32 mouse cellular contexts compared by ENCODE assay signal in genomic region chr13:41611046-41611445, GRCm38 (mm10).
"Had no signal": no experiment of that assay in that cellular context is flagged by ENCODE, and none has a peak within 500 bp of the region (broad histone marks: within the 10 kb centered on the region; RNA-seq: fewer than 3 reads in every experiment).

No protein-coding gene starts in this region.

- DNase-seq: left cerebral cortex, postnatal 4 days; liver; liver, embryonic 13.5 days; lung, adult 18-20 months; lung, adult 2 months; lung, embryonic 14.5 days; lung, postnatal 10 days; lung, postnatal 14 days; lung, postnatal 36 days; lung, postnatal 4 days; midbrain, embryonic 14.5 days had no signal

- H3K9me3 ChIP-seq: limb, embryonic 10.5 days; limb, embryonic 12.5 days; limb, embryonic 13.5 days; limb, embryonic 15.5 days; liver, embryonic 12.5 days; liver, embryonic 13.5 days; liver, embryonic 15.5 days; lung, embryonic 15.5 days; megakaryocyte, embryonic 14.5 days; midbrain, embryonic 10.5 days; midbrain, embryonic 12.5 days; midbrain, embryonic 13.5 days; midbrain, embryonic 15.5 days; neural tube, embryonic 12.5 days; neural tube, embryonic 13.5 days had no signal

- ATAC-seq: liver, embryonic 12.5 days; lung, postnatal 0 days; midbrain, embryonic 13.5 days; midbrain, embryonic 15.5 days; midbrain, embryonic 16.5 days had no signal

- H3K36me3 ChIP-seq: limb, embryonic 10.5 days; limb, embryonic 12.5 days; limb, embryonic 13.5 days; limb, embryonic 15.5 days; liver, embryonic 12.5 days; liver, embryonic 13.5 days; liver, embryonic 15.5 days; lung, embryonic 15.5 days; midbrain, embryonic 10.5 days; midbrain, embryonic 12.5 days; midbrain, embryonic 13.5 days; midbrain, embryonic 15.5 days; neural tube, embryonic 12.5 days; neural tube, embryonic 13.5 days had no signal

- H3K27me3 ChIP-seq: limb, embryonic 12.5 days; limb, embryonic 13.5 days; limb, embryonic 15.5 days; liver, embryonic 12.5 days; liver, embryonic 13.5 days; liver, embryonic 15.5 days; lung, embryonic 15.5 days; megakaryocyte, embryonic 14.5 days; midbrain, embryonic 12.5 days; midbrain, embryonic 13.5 days; midbrain, embryonic 15.5 days; neural tube, embryonic 12.5 days; neural tube, embryonic 13.5 days had no signal

- H3K4me2 ChIP-seq: limb, embryonic 12.5 days; limb, embryonic 13.5 days; limb, embryonic 15.5 days; liver, embryonic 11.5 days; liver, embryonic 12.5 days; liver, embryonic 13.5 days; liver, embryonic 15.5 days; lung, embryonic 14.5 days; lung, embryonic 15.5 days; midbrain, embryonic 11.5 days; midbrain, embryonic 12.5 days; midbrain, embryonic 13.5 days; midbrain, embryonic 15.5 days; neural tube, embryonic 12.5 days; neural tube, embryonic 13.5 days had no signal

- H3K27ac ChIP-seq: limb, embryonic 10.5 days; limb, embryonic 12.5 days; limb, embryonic 13.5 days; limb, embryonic 15.5 days; liver, embryonic 12.5 days; liver, embryonic 13.5 days; liver, embryonic 14.5 days; liver, embryonic 15.5 days; lung, embryonic 15.5 days; macrophage; midbrain, embryonic 10.5 days; midbrain, embryonic 12.5 days; midbrain, embryonic 13.5 days; midbrain, embryonic 15.5 days; neural tube, embryonic 12.5 days; neural tube, embryonic 13.5 days had no signal

- H3K4me3 ChIP-seq: limb, embryonic 10.5 days; limb, embryonic 12.5 days; limb, embryonic 13.5 days; limb, embryonic 15.5 days; liver, embryonic 12.5 days; liver, embryonic 13.5 days; liver, embryonic 15.5 days; lung, embryonic 15.5 days; megakaryocyte, embryonic 14.5 days; midbrain, embryonic 10.5 days; midbrain, embryonic 12.5 days; midbrain, embryonic 13.5 days; midbrain, embryonic 15.5 days; myocyte; neural tube, embryonic 12.5 days; neural tube, embryonic 13.5 days had no signal

- H3K9ac ChIP-seq: limb, embryonic 12.5 days; limb, embryonic 13.5 days; limb, embryonic 15.5 days; liver, embryonic 12.5 days; liver, embryonic 13.5 days; liver, embryonic 14.5 days; liver, embryonic 15.5 days; lung, embryonic 14.5 days; lung, embryonic 15.5 days; midbrain, embryonic 12.5 days; midbrain, embryonic 13.5 days; midbrain, embryonic 15.5 days; neural tube, embryonic 12.5 days; neural tube, embryonic 13.5 days had no signal
